Mouse (Mus musculus) ovary, postnatal 14 days (tissue): ENCODE results near the gene Foxa3.

ENCODE experiments used
- DNase-seq: peaks from one replicate; pipeline ENCODE4 v3.0.0; 2022; ENCODE audit warnings: low spot score

The Foxa3 gene

DNA sequence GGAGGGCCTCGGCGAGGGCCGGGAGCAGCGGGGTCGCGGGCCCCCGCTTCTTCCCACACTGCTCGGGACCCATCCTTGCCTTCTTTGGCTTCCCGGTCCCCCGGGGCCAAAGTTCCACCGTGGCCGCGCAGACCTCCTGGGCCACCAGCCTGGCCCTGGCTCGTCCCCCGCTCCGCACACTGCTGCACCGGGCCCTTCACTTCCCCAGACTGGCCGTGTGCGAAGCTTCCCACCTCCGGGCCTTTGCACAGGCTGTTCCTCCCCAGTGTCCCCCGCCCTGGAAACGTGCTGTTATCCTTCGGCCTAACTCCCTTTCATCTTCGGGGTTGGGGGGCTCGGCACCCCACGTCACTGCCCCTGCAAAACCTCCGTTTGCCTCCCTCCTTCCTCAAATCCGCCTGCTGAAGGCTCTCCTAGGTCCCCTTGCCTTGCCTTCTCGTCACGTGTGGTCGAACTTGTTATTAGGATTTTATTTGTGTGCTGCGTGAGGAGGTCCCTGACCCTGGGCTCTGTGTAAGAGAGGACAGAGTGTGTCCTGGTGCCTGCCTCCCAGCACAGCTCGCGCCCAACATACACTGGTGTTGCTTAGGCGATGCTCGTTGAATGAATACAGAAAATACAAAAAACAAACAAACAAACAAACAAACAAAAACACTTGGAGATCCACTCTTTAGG is 1.4 kb upstream of the Foxa3 start:
- DNase-seq, result no peak

DNA sequence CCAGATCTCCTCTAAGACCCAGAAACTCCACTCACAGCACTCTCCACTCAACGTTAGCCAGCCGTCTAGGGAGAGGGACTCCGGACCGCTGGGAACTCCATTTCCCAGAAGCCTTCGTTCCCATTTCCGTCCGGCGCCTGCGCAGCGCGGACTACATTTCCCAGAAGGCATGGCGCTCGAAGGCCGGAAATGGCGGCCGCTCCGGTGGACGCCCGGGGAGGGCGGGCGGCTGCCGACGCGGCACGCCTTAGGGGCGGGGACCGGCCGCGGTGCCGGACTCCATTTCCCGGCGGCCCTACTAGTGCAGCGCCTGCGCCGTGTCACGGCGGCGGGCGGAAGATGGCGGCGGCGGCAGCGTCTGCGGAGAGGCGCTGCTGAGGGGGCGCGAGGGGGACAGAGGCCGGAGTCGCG is 763 bp upstream of the Foxa3 start, which contains the start of gene Sympk:
Sympk (plus strand) TSS at position 282 of the 411 bp plus-strand sequence.
- DNase-seq, result peak; percentile 90

GRCm38 (mm10) chr7:19022189-19022958 is 964 bp downstream of the Foxa3 start:
- DNase-seq, result no peak

GRCm38 (mm10) chr7:19021048-19021447 is 2.3 kb downstream of the Foxa3 start:
- DNase-seq, result no peak

- DNase-seq, result no peak
Measured at GRCm38 (mm10) chr7:19017909-19018308, 5.4 kb downstream of the Foxa3 start.

GRCm38 (mm10) chr7:19016042-19016441 is 7.3 kb downstream of the Foxa3 start:
- no peak for DNase-seq

GRCm38 (mm10) chr7:19014452-19014851 is 8.9 kb downstream of the Foxa3 start:
- DNase-seq, result no peak

DNA sequence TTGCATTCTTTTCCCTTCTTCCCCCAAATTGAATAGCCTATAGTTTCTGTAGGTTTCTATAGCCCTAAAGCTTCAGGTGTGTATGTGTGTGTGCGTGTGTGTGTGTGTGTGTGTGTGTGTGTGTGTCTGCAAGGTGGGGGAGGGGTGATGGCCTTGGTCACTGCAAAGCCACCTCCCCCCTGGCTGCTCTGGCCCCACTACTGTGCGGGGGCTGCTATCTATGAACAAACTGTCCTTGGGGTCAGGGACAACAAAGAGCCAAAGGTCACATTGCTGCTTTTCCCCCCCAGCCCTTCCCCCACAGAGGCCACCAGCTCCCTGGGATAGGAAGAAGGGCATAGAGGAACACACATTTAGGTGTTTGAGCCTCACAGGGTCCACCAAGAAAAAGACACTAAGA is 10.5 kb downstream of the Foxa3 start:
- no peak for DNase-seq

- no peak for DNase-seq
Measured at GRCm38 (mm10) chr7:19012025-19012621, 11.2 kb downstream of the Foxa3 start.

DNA sequence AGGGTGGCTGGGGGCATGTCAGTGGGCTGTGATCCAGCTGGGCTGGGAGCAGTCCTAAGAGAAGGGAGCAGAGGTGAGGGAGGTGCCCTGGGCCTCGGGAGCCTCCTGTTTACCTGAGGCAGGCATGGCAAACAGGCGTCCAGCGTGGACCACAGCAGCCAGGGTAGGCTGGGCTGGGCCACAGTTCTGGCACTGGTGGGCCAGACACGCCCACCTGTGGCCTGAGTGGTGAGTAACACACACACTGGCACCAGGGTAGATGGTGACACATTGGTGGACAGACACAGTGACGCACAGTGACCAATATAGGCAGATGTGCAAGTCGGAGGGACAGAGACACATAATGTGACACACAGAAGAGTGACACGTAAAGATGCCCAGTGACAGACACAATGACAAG is 12.8 kb downstream of the Foxa3 start:
- DNase-seq, result no peak

- no peak for DNase-seq
Measured at GRCm38 (mm10) chr7:19007026-19007977, 16.0 kb downstream of the Foxa3 start.

DNA sequence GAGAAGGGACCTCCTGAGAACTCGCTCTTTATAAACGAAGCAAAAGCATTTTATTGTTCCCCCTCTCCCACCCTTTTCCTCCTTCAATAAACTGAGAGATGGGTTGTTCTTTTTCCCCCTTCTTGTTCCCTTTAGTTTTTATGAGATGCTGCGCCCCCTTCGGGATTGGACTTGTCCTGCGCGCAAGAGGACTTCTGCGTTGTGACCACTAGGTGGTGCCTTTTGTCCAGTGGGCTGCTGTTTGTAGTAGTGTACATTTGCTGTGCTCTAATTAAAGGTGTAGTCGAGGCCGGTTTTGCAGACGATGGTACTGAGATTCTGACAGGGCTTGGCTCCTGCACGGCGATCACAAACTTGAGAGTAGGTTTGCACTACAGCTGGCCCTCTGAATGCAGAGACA is 16.9 kb downstream of the Foxa3 start:
- peak; percentile 87 for DNase-seq

GRCm38 (mm10) chr7:19005417-19006121 is 17.8 kb downstream of the Foxa3 start:
- no peak for DNase-seq

DNA sequence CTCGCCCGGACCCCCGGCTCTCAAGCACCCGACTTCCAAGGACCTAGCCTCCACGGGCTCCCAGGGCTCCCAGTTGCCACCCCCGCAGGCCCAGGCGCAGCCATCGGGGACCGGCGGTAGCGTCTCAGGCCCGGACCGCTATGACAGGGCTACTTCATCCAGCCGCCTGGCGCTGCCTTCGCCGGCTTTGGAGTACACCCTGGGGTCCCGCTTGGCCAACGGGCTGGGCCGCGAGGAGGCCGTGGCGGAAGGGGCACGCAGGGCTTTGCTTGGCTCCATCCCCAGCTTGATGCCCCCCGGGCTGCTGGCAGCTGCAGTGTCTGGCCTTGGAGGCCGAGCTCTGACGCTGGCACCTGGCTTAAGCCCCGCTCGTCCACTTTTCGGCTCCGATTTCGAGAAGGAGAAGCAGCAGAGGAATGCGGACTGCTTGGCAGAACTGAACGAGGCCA is 18.7 kb downstream of the Foxa3 start:
- no peak for DNase-seq

GRCm38 (mm10) chr7:19003902-19004630 is 19.3 kb downstream of the Foxa3 start, which contains the start of gene Irf2bp1:
Gene Irf2bp1, plus strand, starts transcription at chr7:19004044.
- DNase-seq, result peak; percentile 85

DNA sequence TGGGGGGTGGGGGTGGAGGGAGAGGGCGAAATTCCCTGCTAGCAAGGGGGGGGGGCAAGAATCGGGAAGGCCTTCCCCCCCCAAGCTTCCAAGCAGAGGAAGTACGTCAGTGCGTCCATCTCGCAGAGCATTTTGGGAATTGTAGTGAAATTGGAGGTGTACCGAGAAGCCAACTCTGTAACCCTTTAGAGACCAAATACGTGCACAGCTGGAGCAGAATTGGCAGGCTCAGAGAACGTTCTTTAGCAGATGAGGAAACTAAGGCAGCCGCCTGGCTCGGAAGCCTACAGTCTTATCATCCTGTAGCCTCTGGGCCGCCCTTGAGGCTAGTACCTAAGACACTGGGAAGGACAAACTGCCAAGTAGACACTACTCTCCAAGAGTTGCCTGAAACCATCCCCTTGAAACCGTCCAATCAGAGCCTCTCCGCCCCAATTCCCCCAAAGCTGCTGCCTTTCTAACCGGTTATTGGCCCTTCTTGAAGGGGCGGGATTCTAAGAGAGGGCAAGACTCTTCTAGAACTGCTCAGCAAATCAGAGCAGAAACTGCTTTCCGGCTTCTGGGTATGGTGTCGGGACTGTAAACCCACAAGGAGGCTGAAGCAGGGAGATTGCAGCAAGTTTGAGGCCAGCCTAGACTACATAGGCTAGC is 20.4 kb downstream of the Foxa3 start:
- DNase-seq, result no peak

- DNase-seq, result no peak
Measured at GRCm38 (mm10) chr7:19002115-19002514, 21.2 kb downstream of the Foxa3 start.

- DNase-seq, result no peak
Measured at GRCm38 (mm10) chr7:19001807-19002085, 21.6 kb downstream of the Foxa3 start.

DNA sequence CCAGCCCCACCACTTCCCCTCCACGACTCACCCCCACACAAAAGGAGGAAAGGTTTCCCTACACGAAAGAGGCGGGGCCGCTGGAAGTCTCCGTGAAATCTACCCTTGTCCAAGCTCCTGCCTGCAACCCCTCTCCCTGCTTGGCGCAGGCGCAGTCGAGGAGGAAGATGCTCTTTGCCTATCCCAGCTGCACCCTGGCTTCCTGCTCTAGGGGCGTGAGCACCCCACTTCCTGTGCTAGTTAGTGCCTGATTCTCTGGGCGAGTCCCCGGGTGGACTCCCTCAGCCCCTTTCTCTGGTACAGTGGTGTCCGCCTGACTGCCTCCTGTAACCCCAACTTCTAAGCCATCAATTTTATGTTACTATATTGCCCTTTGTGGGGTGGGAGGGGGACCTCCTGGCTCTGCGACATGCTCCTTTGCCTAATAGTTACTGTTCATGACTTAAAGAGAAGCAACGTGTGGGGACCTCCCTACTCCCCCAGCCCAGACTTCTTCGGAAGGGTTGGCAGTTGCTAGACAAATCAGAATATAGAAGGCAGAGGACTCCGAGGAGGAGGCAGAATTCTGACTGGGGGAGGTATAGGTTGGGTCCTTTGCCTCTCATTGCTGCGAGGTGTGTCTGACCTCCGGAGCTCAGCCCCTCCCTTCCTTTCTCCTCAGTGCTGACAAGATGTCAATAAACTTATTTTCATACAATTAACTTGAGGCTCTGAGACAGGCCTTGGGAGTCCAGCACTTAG is 22.1 kb downstream of the Foxa3 start:
- no peak for DNase-seq
